Mouse (Mus musculus) CH12.LX (cell line): Measurements from ENCODE around the gene Atp1a3.

ENCODE experiments used
- CHD1 ChIP-seq: IDR thresholded peaks from 2 replicates; pipeline ENCODE4 v1.6.1; 2012; ENCODE audit warnings: low read depth, low read length, improper control_type of control experiment, inconsistent platforms
- CHD2 ChIP-seq: IDR thresholded peaks from 2 replicates; pipeline ENCODE4 v1.6.1; 2011; ENCODE audit warnings: low read length, improper control_type of control experiment
- CTCF ChIP-seq, 2 experiments: IDR thresholded peaks in 1 of 2; conservative IDR thresholded peaks in 1 of 2; 2 replicates each; pipeline ENCODE4 v1.5.1; 2011 to 2012; ENCODE audit warnings: low read depth in 2 of 2, low read length in 2 of 2, improper control_type of control experiment in 1 of 2, inconsistent platforms in 1 of 2, mild to moderate bottlenecking in 1 of 2, moderate library complexity in 1 of 2
- EP300 ChIP-seq: IDR thresholded peaks from 2 replicates; pipeline ENCODE4 v1.6.1; 2011; ENCODE audit warnings: low read length, improper control_type of control experiment
- ETS1 ChIP-seq: conservative IDR thresholded peaks from 2 replicates; pipeline ENCODE4 v1.6.1; 2012; ENCODE audit warnings: low read depth, mild to moderate bottlenecking, inconsistent platforms, low read length, improper control_type of control experiment, moderate library complexity
- HCFC1 ChIP-seq: IDR thresholded peaks from 2 replicates; pipeline ENCODE4 v1.6.1; 2012; ENCODE audit warnings: low read depth, mild to moderate bottlenecking, inconsistent platforms, low read length, improper control_type of control experiment
- MAFK ChIP-seq: IDR thresholded peaks from 2 replicates; pipeline ENCODE4 v1.6.1; 2011; ENCODE audit warnings: low read length, improper control_type of control experiment; ENCODE audit not compliant: insufficient replicate concordance
- MXI1 ChIP-seq: IDR thresholded peaks from 2 replicates; pipeline ENCODE4 v1.6.1; 2011; ENCODE audit warnings: mild to moderate bottlenecking, low read depth, low read length, improper control_type of control experiment
- NELFE ChIP-seq: IDR thresholded peaks from 2 replicates; pipeline ENCODE4 v1.6.1; 2011; ENCODE audit warnings: low read depth, low read length, improper control_type of control experiment
- NRF1 ChIP-seq: IDR thresholded peaks from 2 replicates; pipeline ENCODE4 v1.6.1; 2014; ENCODE audit warnings: low read depth, mild to moderate bottlenecking, inconsistent platforms, low read length, improper control_type of control experiment, moderate library complexity
- POLR2A ChIP-seq: IDR thresholded peaks from 2 replicates; pipeline ENCODE4 v1.6.1; 2011; ENCODE audit warnings: low read depth, mild to moderate bottlenecking, improper control_type of control experiment, low read length
- TBP ChIP-seq: conservative IDR thresholded peaks from 2 replicates; pipeline ENCODE4 v1.6.1; 2011; ENCODE audit warnings: low read depth, low read length, improper control_type of control experiment
- TCF12 ChIP-seq: IDR thresholded peaks from 2 replicates; pipeline ENCODE4 v1.6.1; 2014; ENCODE audit warnings: low read depth, mild to moderate bottlenecking, inconsistent platforms, low read length, improper control_type of control experiment
- ZNF384 ChIP-seq: IDR thresholded peaks from 2 replicates; pipeline ENCODE4 v1.6.1; 2012; ENCODE audit warnings: low read depth, low read length, improper control_type of control experiment, inconsistent platforms

DNA sequence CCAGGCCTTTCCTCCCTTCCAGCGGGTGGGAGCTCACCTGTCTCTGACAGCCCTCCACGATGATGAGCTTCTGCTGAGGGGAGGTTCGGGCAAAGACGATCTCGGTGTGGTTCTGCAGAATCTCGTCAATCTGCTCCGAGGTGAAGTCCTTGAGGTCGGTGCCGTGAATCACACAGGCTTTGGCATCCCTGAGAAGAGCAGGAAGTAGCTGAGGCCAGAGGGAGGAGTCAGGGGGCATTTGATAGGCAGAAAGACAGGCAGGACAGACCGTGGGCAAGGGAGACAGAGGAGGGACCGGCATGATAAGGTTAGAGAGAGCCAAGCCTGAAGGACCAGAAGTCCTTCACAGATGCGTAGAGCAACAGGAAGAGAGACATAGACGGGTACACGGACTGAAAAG, 17.8 kb downstream of the Atp1a3 start:
- TF ChIP-seq TBP, result no peak
- TF ChIP-seq CHD1, result no peak
- no peak for TF ChIP-seq EP300
- no peak for TF ChIP-seq CTCF (conservative IDR thresholded peaks at IDR 0.05 in 1 of 2, IDR thresholded peaks at IDR 0.05 in 1 of 2; ENCODE audit: low read depth in 2 of 2, low read length in 2 of 2)
- no peak for TF ChIP-seq CHD2
- TF ChIP-seq ZNF384, result no peak
- TF ChIP-seq MXI1, result no peak
- TF ChIP-seq HCFC1, result no peak
- no peak for TF ChIP-seq NRF1
- TF ChIP-seq NELFE, result no peak
- no peak for TF ChIP-seq POLR2A
- no peak for TF ChIP-seq MAFK
- TF ChIP-seq TCF12, result no peak
- TF ChIP-seq ETS1, result no peak
